Mouse (Mus musculus): Measurements from ENCODE around the gene Sdhd. TPM values are rescaled to one million over a fixed set of nuclear protein-coding genes. Genes with fewer than 3 reads are reported as not detected.

Sdhd gene
- total RNA-seq, 2 experiments from 2014 or later, result 172 to 178 TPM

Other genes starting within 250 kb of the Sdhd start
- gene Plet1, start 109.3 kb downstream of the Sdhd start, total RNA-seq (2014; fragmentation: Nextera tagmentation), result 5.2 TPM in 1 of 2 replicates, not detected in the other
- gene Plet1, start 109.3 kb downstream of the Sdhd start, total RNA-seq (2017), result not detected in 2 replicates
- gene Pts, start 75.1 kb downstream of the Sdhd start, total RNA-seq (2014; fragmentation: Nextera tagmentation), result 107 and 145 TPM in 2 replicates
- gene Pts, start 75.1 kb downstream of the Sdhd start, total RNA-seq (2017), result 77.5 and 108 TPM in 2 replicates
- 1.0 and 4.5 TPM in 2 replicates for gene Il18, start 49.0 kb downstream of the Sdhd start, total RNA-seq (2014; fragmentation: Nextera tagmentation)
- 2.6 and 4.2 TPM in 2 replicates for gene Il18, start 49.0 kb downstream of the Sdhd start, total RNA-seq (2017)
- not detected in 2 replicates for gene Bco2, start 48.6 kb downstream of the Sdhd start, total RNA-seq (2014; fragmentation: Nextera tagmentation)
- gene Bco2, start 48.6 kb downstream of the Sdhd start, total RNA-seq (2017), result 0.62 and 1.0 TPM in 2 replicates
- gene Tex12, start 42.5 kb downstream of the Sdhd start, total RNA-seq (2014; fragmentation: Nextera tagmentation), result not detected in 2 replicates
- gene Tex12, start 42.5 kb downstream of the Sdhd start, total RNA-seq (2017), result not detected in 2 replicates
- gene Timm8b, start 98 bp upstream of the Sdhd start, total RNA-seq (2014; fragmentation: Nextera tagmentation), result 134 and 159 TPM in 2 replicates
- gene Timm8b, start 98 bp upstream of the Sdhd start, total RNA-seq (2017), result 238 and 258 TPM in 2 replicates
- gene Pih1d2, start 13.5 kb upstream of the Sdhd start, total RNA-seq (2014; fragmentation: Nextera tagmentation), result 0.41 and 1.5 TPM in 2 replicates
- 0.41 and 7.5 TPM in 2 replicates for gene Pih1d2, start 13.5 kb upstream of the Sdhd start, total RNA-seq (2017)
- gene Nkapd1, start 13.7 kb upstream of the Sdhd start, total RNA-seq (2014; fragmentation: Nextera tagmentation), result 26.3 and 29.6 TPM in 2 replicates
- gene Nkapd1, start 13.7 kb upstream of the Sdhd start, total RNA-seq (2017), result 36.4 and 43.9 TPM in 2 replicates
- 33.9 and 61.3 TPM in 2 replicates for gene Dlat, start 56.0 kb upstream of the Sdhd start, total RNA-seq (2014; fragmentation: Nextera tagmentation)
- gene Dlat, start 56.0 kb upstream of the Sdhd start, total RNA-seq (2017), result 30.4 and 48.5 TPM in 2 replicates
- 0.11 and 0.82 TPM in 2 replicates for gene Dixdc1, start 135.7 kb upstream of the Sdhd start, total RNA-seq (2014; fragmentation: Nextera tagmentation)
- 0.10 and 0.39 TPM in 2 replicates for gene Dixdc1, start 135.7 kb upstream of the Sdhd start, total RNA-seq (2017)
- gene 2310030G06Rik, start 142.7 kb upstream of the Sdhd start, total RNA-seq (2014; fragmentation: Nextera tagmentation), result not detected in 2 replicates
- not detected in 2 replicates for gene 2310030G06Rik, start 142.7 kb upstream of the Sdhd start, total RNA-seq (2017)
- 1.6 TPM in 1 of 2 replicates, not detected in the other for gene Cryab, start 147.5 kb upstream of the Sdhd start, total RNA-seq (2014; fragmentation: Nextera tagmentation)
- 2.5 TPM in 1 of 2 replicates, not detected in the other for gene Cryab, start 147.5 kb upstream of the Sdhd start, total RNA-seq (2017)
- gene Hspb2, start 148.5 kb upstream of the Sdhd start, total RNA-seq (2014; fragmentation: Nextera tagmentation), result not detected in 2 replicates
- gene Hspb2, start 148.5 kb upstream of the Sdhd start, total RNA-seq (2017), result not detected in 2 replicates
- gene Fdxacb1, start 164.4 kb upstream of the Sdhd start, total RNA-seq (2014; fragmentation: Nextera tagmentation), result 9.8 and 14.9 TPM in 2 replicates
- gene Fdxacb1, start 164.4 kb upstream of the Sdhd start, total RNA-seq (2017), result 6.3 and 7.1 TPM in 2 replicates
- 25.1 and 30.7 TPM in 2 replicates for gene Alg9, start 171.2 kb upstream of the Sdhd start, total RNA-seq (2014; fragmentation: Nextera tagmentation)
- 22.7 TPM in 2 replicates for gene Alg9, start 171.2 kb upstream of the Sdhd start, total RNA-seq (2017)
- gene 1110032A03Rik, start 171.7 kb upstream of the Sdhd start, total RNA-seq (2014; fragmentation: Nextera tagmentation), result 19.9 and 22.7 TPM in 2 replicates
- 11.2 and 16.3 TPM in 2 replicates for gene 1110032A03Rik, start 171.7 kb upstream of the Sdhd start, total RNA-seq (2017)
- gene Ppp2r1b, start 241.5 kb upstream of the Sdhd start, total RNA-seq (2014; fragmentation: Nextera tagmentation), result 32.3 and 37.3 TPM in 2 replicates
- gene Ppp2r1b, start 241.5 kb upstream of the Sdhd start, total RNA-seq (2017), result 42.6 and 42.8 TPM in 2 replicates